ENCODE assay signal across 29 mouse cellular contexts in genomic region chr8:81522085-81522484, GRCm38 (mm10).
DNase-seq lines count a peak whose midpoint lies in the region; ATAC-seq lines count a peak whose summit lies in the region.
"Had no signal": no experiment of that assay in that cellular context is flagged by ENCODE, and none has a peak within 500 bp of the region (broad histone marks: within the 10 kb centered on the region; RNA-seq: fewer than 3 reads in every experiment).

No protein-coding gene starts in this region.

- no peak overlapping the region for H3K27ac ChIP-seq in neural tube, embryonic 15.5 days (replicated peaks)
- H3K27ac ChIP-seq in hindbrain, embryonic 16.5 days (ENCODE audit: low read depth, low read length) = no peak overlapping the region
- H3K27ac ChIP-seq: forebrain, embryonic 13.5 days; hindbrain, embryonic 14.5 days; limb, embryonic 12.5 days; liver, embryonic 15.5 days; neural tube, embryonic 12.5 days; stomach, embryonic 15.5 days had no signal

- H3K4me3 ChIP-seq in neural tube, embryonic 15.5 days (replicated peaks) = no peak overlapping the region
- H3K4me3 ChIP-seq in hindbrain, embryonic 16.5 days (ENCODE audit: low read length) = no peak overlapping the region
- H3K4me3 ChIP-seq: forebrain, embryonic 13.5 days; heart, embryonic 12.5 days; limb, embryonic 12.5 days; liver, embryonic 15.5 days; myocyte; neural tube, embryonic 12.5 days; stomach, embryonic 15.5 days had no signal

- H3K36me3 ChIP-seq in neural tube, embryonic 15.5 days = no peaks in the 10 kb centered on the region
- no peaks in the 10 kb centered on the region for H3K36me3 ChIP-seq in hindbrain, embryonic 16.5 days (ENCODE audit: control insufficient read depth, insufficient read depth, low read length)
- H3K36me3 ChIP-seq: heart, embryonic 12.5 days; limb, embryonic 12.5 days; liver, embryonic 15.5 days; neural tube, embryonic 12.5 days; stomach, embryonic 15.5 days had no signal

- no peak overlapping the region for H3K4me2 ChIP-seq in neural tube, embryonic 15.5 days
- no peak overlapping the region for H3K4me2 ChIP-seq in hindbrain, embryonic 16.5 days (ENCODE audit: low read length)
- H3K4me2 ChIP-seq: forebrain, embryonic 13.5 days; heart, embryonic 12.5 days; hindbrain, embryonic 14.5 days; limb, embryonic 12.5 days; liver, embryonic 15.5 days; lung, embryonic 14.5 days; midbrain, embryonic 11.5 days; neural tube, embryonic 12.5 days; stomach, embryonic 15.5 days had no signal

- H3K9ac ChIP-seq in neural tube, embryonic 15.5 days (replicated peaks) = no peak overlapping the region
- no peak overlapping the region for H3K9ac ChIP-seq in hindbrain, embryonic 16.5 days (ENCODE audit: low read depth, low read length)
- H3K9ac ChIP-seq: forebrain, embryonic 13.5 days; heart, embryonic 12.5 days; hindbrain, embryonic 14.5 days; limb, embryonic 12.5 days; liver, embryonic 15.5 days; lung, embryonic 14.5 days; neural tube, embryonic 12.5 days; stomach, embryonic 15.5 days had no signal

- H3K9me3 ChIP-seq in neural tube, embryonic 15.5 days (replicated peaks) = no peaks in the 10 kb centered on the region
- H3K9me3 ChIP-seq in hindbrain, embryonic 16.5 days (ENCODE audit: control insufficient read depth, low read length) = no peaks in the 10 kb centered on the region
- H3K9me3 ChIP-seq: forebrain, embryonic 13.5 days; heart, embryonic 12.5 days; limb, embryonic 12.5 days; liver, embryonic 15.5 days; neural tube, embryonic 12.5 days; stomach, embryonic 15.5 days had no signal

- H3K27me3 ChIP-seq in neural tube, embryonic 15.5 days (replicated peaks) = no peaks in the 10 kb centered on the region
- H3K27me3 ChIP-seq in hindbrain, embryonic 16.5 days (replicated peaks; ENCODE audit: control insufficient read depth, insufficient read depth, low read length) = no peaks in the 10 kb centered on the region
- H3K27me3 ChIP-seq: CH12.LX; forebrain, embryonic 13.5 days; heart, embryonic 12.5 days; limb, embryonic 12.5 days; liver, embryonic 15.5 days; neural tube, embryonic 12.5 days; stomach, embryonic 15.5 days had no signal

- H3K4me1 ChIP-seq in neural tube, embryonic 15.5 days = no peaks in the 10 kb centered on the region
- no peaks in the 10 kb centered on the region for H3K4me1 ChIP-seq in hindbrain, embryonic 16.5 days (ENCODE audit: control insufficient read depth, insufficient read depth, low read depth, low read length)
- H3K4me1 ChIP-seq: forebrain, embryonic 13.5 days; heart, embryonic 12.5 days; limb, embryonic 12.5 days; liver, embryonic 15.5 days; neural tube, embryonic 12.5 days; stomach, embryonic 15.5 days had no signal

- peak; percentile 78 for ATAC-seq in cerebellum, adult (ENCODE audit: insufficient number of reproducible peaks, low FRiP score, low TSS enrichment)
- no peak for ATAC-seq in neural tube, embryonic 15.5 days (ENCODE audit: low FRiP score)
- no peak for ATAC-seq in hindbrain, embryonic 16.5 days
- ATAC-seq: forebrain, embryonic 13.5 days; inflammation-experienced regulatory T-cells, adult 6 months; midbrain, embryonic 16.5 days had no signal

- WGBS in neural tube, embryonic 15.5 days = 92% methylated on average over 2 of the region's 2 CpGs
- WGBS in hindbrain, embryonic 16.5 days = 76% methylated on average over 2 of the region's 2 CpGs

- DNase-seq in cerebellum, postnatal 4 days (ENCODE audit: low spot score in 2 of 2) = no peak
- peak; percentile 31 to 39 for DNase-seq in cerebellum, adult 18-20 months
- DNase-seq in cerebellum, postnatal 10 days = peak; percentile 2 to 6
- no peak for DNase-seq in ovary, adult 18-20 months (ENCODE audit: low spot score)
- DNase-seq: adrenal gland, postnatal 14 days; gastrocnemius, postnatal 36 days; heart, adult 18-20 months; heart, postnatal 4 days; kidney, adult 11 months; kidney, postnatal 25 days; lung, embryonic 14.5 days; lung, postnatal 14 days; right cerebral cortex, postnatal 25 days; thymus, postnatal 14 days had no signal

Comparison
In these comparisons a context has a peak if more than half of its experiments do, and no peak if none do; other contexts are left out.
1. DNase-seq: peak in cerebellum, adult 18-20 months (2 of 2) and cerebellum, postnatal 10 days (2 of 2); none in cerebellum, postnatal 4 days (0 of 2) and ovary, adult 18-20 months (single experiment).